Comparison of ENCODE assay signal across 8 mouse cellular contexts in the genomic region with DNA sequence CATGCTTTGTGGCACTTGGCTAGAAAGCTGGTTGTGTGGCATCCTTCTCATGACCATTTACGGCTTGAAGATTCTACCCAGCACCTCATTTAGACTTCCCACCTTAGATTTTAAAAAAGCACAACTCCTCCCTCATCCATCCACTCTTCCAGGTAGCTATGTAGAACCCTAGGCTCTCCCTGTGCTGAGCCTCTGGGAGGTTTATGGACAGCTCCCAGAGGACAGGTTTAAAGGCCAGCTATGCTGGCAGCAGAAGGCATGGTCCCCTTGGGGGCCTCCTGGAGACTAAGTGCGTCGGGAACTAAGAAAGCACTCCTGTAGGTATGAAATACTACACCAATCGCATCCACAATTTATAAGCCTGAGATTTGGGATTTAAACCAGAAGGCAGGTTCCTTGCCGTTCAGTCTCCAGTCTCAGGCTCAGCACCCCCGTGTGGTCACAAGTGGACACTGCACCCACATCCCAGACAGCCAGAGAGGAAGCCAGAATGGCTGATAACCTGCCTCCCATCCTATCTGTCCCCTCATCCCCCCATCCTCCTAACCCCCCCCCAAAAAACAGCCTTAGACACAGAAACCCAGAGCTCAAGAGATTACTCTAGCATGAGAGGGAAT. TPM values are rescaled to one million over a fixed set of nuclear protein-coding genes. Genes with fewer than 3 reads are reported as not detected.
DNase-seq lines count a peak whose midpoint lies in the region; ATAC-seq and TF ChIP-seq lines count a peak whose summit lies in the region.
"Had no signal": no experiment of that assay in that cellular context is flagged by ENCODE, and none has a peak within 500 bp of the region (broad histone marks: within the 10 kb centered on the region; RNA-seq: fewer than 3 reads in every experiment).

No protein-coding gene starts in this region.

- no peak for TF ChIP-seq POLR2A in liver, adult 2 months (IDR thresholded peaks at IDR 0.05; ENCODE audit: extremely low read depth, insufficient read depth, low read length)
- TF ChIP-seq POLR2A in cerebellum, adult 2 months (IDR thresholded peaks at IDR 0.05; ENCODE audit: borderline replicate concordance, insufficient read depth, low read length) = no peak

- H3K79me2 ChIP-seq in liver, adult 2 months (ENCODE audit: control insufficient read depth, insufficient read depth, low read length) = no peaks in the 10 kb centered on the region

- no peaks in the 10 kb centered on the region for H3K36me3 ChIP-seq in liver, adult 2 months (ENCODE audit: control insufficient read depth, insufficient read depth, low read length)
- H3K36me3 ChIP-seq in liver, embryonic 12.5 days = no peaks in the 10 kb centered on the region
- H3K36me3 ChIP-seq: liver, embryonic 15.5 days had no signal

- no peaks in the 10 kb centered on the region for H3K27me3 ChIP-seq in liver, adult 2 months (ENCODE audit: control insufficient read depth, insufficient read depth, low read length)
- peaks cover 13% of the 10 kb centered on the region; the same call in 1 of the 2 replicates for H3K27me3 ChIP-seq in liver, embryonic 12.5 days (replicated peaks)
- H3K27me3 ChIP-seq in cerebellum, adult 2 months (ENCODE audit: control insufficient read depth, insufficient read depth, low read length) = no peaks in the 10 kb centered on the region

- no peak overlapping the region for H3K4me2 ChIP-seq in liver, embryonic 12.5 days
- H3K4me2 ChIP-seq: liver, embryonic 15.5 days had no signal

- TF ChIP-seq CTCF in liver, adult 2 months (IDR thresholded peaks at IDR 0.05; ENCODE audit: low read depth, low read length) = peak; percentile 81
- peak; percentile 89 for TF ChIP-seq CTCF in cerebellum, adult 2 months (IDR thresholded peaks at IDR 0.05; ENCODE audit: borderline replicate concordance, insufficient read depth, low read depth, low read length)
- peak; percentile 89 for TF ChIP-seq CTCF in gastrocnemius, adult 2 months (IDR thresholded peaks at IDR 0.05)

- intact Hi-C loops in gastrocnemius, adult 2 months (cut with DNase I) = no loop called here

- WGBS in liver, adult 2 months = 35% methylated on average over 6 of the region's 6 CpGs
- 28% methylated on average over 6 of the region's 6 CpGs for WGBS in liver, embryonic 12.5 days (ENCODE audit: insufficient replicate concordance)
- WGBS in cerebellum, adult 2 months = 26% methylated on average over 6 of the region's 6 CpGs

- H3K27ac ChIP-seq in liver, adult 2 months (replicated peaks; ENCODE audit: insufficient read depth, low read depth, low read length) = no peak overlapping the region
- H3K27ac ChIP-seq in liver, embryonic 12.5 days = no peak overlapping the region
- H3K27ac ChIP-seq in cerebellum, adult 2 months (ENCODE audit: insufficient read depth, low read length) = no peak overlapping the region
- no peak overlapping the region for H3K27ac ChIP-seq in gastrocnemius, adult 2 months
- H3K27ac ChIP-seq: liver, embryonic 15.5 days had no signal

- no peaks in the 10 kb centered on the region for H3K4me1 ChIP-seq in liver, adult 2 months (ENCODE audit: control insufficient read depth, insufficient read depth, low read length)
- peaks cover 16% of the 10 kb centered on the region for H3K4me1 ChIP-seq in liver, embryonic 12.5 days
- no peaks in the 10 kb centered on the region for H3K4me1 ChIP-seq in cerebellum, adult 2 months (ENCODE audit: control insufficient read depth, insufficient read depth, low read length)

- DNase-seq in liver, adult 2 months (ENCODE audit: extremely low read depth, low read depth, low spot score) = no peak
- peak; percentile 80 for DNase-seq in NIH3T3 (ENCODE audit: low read depth)
- peak; percentile 63 to 76 for DNase-seq in cerebellum, adult 2 months
- peak; percentile 72 for DNase-seq in gastrocnemius, adult 2 months
- DNase-seq in lung, adult 18-20 months = peak; percentile 39 to 45
- peak; percentile 80 for DNase-seq in right cerebral cortex, postnatal 4 days

- no peaks in the 10 kb centered on the region for H3K9me3 ChIP-seq in liver, embryonic 12.5 days (replicated peaks)
- H3K9me3 ChIP-seq: liver, embryonic 15.5 days had no signal

- no peak overlapping the region for H3K9ac ChIP-seq in liver, adult 2 months (ENCODE audit: low read depth, low read length)
- no peak overlapping the region for H3K9ac ChIP-seq in liver, embryonic 12.5 days
- H3K9ac ChIP-seq: liver, embryonic 15.5 days had no signal

- no peak for ATAC-seq in liver, embryonic 12.5 days

- no peak overlapping the region for H3K4me3 ChIP-seq in liver, adult 2 months (ENCODE audit: insufficient read depth, low read depth, low read length)
- H3K4me3 ChIP-seq in liver, embryonic 12.5 days = no peak overlapping the region
- H3K4me3 ChIP-seq in cerebellum, adult 2 months (replicated peaks; ENCODE audit: insufficient read depth, low read depth, low read length) = no peak overlapping the region
- no peak overlapping the region for H3K4me3 ChIP-seq in gastrocnemius, adult 2 months
- H3K4me3 ChIP-seq: liver, embryonic 15.5 days had no signal

RNA-seq across cellular contexts. Expression of gene Rpl38, which starts 5.5 kb away (rescaled TPM):
- 969 and 1,006 TPM in 2 replicates for total RNA-seq in liver, adult 2 months (2014; rRNA removed)
- polyA plus RNA-seq in liver, adult 2 months (2012; rRNA removed) = 245 and 258 TPM in 2 replicates
- 1,173 and 1,181 TPM in 2 replicates for polyA plus RNA-seq in liver, embryonic 12.5 days (2016; fragmentation: Nextera tagmentation; extraction: Ambion mirVana)
- 1,362 and 1,509 TPM in 2 replicates for polyA plus RNA-seq in cerebellum, adult 2 months (2012; rRNA removed)
- 100 to 1,000 TPM; 544 to 670 TPM for total RNA-seq in gastrocnemius, adult 2 months (2021)

RNA-seq across cellular contexts. Expression of gene Ttyh2, which starts 12.4 kb away (rescaled TPM):
- total RNA-seq in liver, adult 2 months (2014; rRNA removed) = 25.6 and 42.6 TPM in 2 replicates
- 65.5 and 66.9 TPM in 2 replicates for polyA plus RNA-seq in liver, adult 2 months (2012; rRNA removed)
- polyA plus RNA-seq in liver, embryonic 12.5 days (2016; fragmentation: Nextera tagmentation; extraction: Ambion mirVana) = 5.6 and 6.1 TPM in 2 replicates
- polyA plus RNA-seq in cerebellum, adult 2 months (2012; rRNA removed) = 81.2 and 92.5 TPM in 2 replicates
- total RNA-seq in gastrocnemius, adult 2 months (2021) = 10 to 100 TPM; 15.7 to 17.4 TPM
